Mouse (Mus musculus): ENCODE results near the gene Gemin8.

DNA sequence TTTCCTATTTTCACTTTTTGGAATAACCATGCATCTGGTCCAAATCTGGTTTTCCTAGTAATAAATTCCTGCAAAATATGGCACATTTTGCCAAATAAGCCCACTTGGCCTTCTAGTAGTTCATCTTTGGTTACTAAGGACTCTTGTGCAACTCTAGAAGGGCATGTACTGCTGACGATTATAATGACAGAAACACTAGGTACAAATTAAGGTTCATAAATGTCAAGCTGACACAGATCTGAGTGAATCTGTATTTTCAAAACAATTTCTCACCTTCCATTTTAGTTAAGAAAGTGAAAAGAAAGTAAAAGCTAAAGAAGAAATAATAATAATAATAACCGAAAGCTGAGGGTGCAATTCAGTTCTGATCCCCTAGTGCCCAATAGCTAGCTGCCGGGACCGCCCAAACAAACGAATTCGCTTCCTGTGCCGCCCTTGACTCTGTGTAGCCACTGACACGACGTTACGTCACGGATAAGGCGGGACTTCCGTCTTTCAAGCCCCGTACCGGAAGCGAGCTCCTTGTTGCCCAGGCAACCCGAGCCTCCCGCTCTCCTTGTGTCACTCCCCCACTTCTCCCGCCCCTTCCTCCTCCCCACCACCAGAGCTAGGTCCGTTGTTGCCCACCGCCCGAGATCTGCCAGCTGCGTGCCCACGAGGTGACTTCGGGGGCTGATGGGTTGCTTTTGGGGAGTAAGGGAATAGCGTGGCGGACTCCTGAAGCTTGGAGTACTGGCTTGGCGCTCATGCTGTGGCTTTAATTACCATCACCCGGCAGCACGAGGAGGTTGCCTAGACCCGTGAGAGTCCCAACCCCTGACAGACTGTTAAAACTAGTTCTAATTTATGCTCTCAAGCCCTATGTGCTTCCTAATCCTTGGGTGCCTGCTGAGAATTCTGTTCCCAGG, at the start of gene Gemin8:
- TF ChIP-seq CTCF (IDR thresholded peaks at IDR 0.05; ENCODE audit: insufficient read depth, low read depth, low read length): no peak
- 0 out of 2 replicates have a peak, but pooled peaks have one; percentile 31 for TF ChIP-seq POLR2A (IDR thresholded peaks at IDR 0.05; ENCODE audit: insufficient read depth, low read depth, low read length)
